Mouse (Mus musculus): ENCODE results near the gene Dnah12. TPM values are rescaled to one million over a fixed set of nuclear protein-coding genes. Genes with fewer than 3 reads are reported as not detected.
A peak's percentile ranks its signal among the peaks of the same experiment; 100 is the strongest.

Dnah12 gene
- total and polyA plus RNA-seq, 3 experiments, result 0.04 to 0.10 TPM; not detected in 1

DNA sequence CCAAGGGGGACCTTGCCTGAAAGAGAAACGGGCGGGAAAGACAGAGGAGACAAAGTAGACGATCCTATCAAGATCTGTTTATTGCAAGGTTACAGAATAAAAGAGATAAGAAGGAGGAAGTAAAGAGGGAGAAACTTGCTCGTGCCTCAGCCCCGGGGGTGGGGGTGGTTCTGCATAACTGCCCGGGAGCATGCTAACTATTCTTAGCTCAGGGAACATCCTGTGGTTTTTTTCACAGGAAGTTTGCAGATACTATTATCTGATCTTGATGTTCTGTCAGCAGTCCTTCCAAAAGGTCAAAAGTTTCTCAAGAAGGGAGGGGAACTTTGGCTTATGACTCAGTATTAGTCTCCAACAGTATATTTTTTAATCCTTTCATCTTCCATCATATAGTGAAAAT is 71.8 kb downstream of the Dnah12 start (continued):
- TF ChIP-seq MYC (IDR thresholded peaks at IDR 0.05; ENCODE audit: low read depth, low read length) (no peak), CHD1 (IDR thresholded peaks at IDR 0.05; ENCODE audit: low read depth, low read length) (no peak), CTCF (IDR thresholded peaks at IDR 0.05 in 2 of 3, conservative IDR thresholded peaks at IDR 0.05 in 1 of 3; ENCODE audit: control insufficient read depth in 1 of 3, insufficient read depth in 1 of 3, low read depth in 2 of 3, low read length in 3 of 3, poor library complexity in 1 of 3, severe bottlenecking in 1 of 3) (no peak), BHLHE40 (IDR thresholded peaks at IDR 0.05; ENCODE audit: borderline replicate concordance, low read depth, low read length) (peak; percentile 75; the same call in 1 of the 2 replicates), SIN3A (IDR thresholded peaks at IDR 0.05; ENCODE audit: low read length) (0 out of 2 replicates have a peak, but pooled peaks have one; percentile 15), HCFC1 (IDR thresholded peaks at IDR 0.05; ENCODE audit: low read depth, low read length) (no peak), POLR2A (IDR thresholded peaks at IDR 0.05; ENCODE audit: control insufficient read depth in 1 of 2, insufficient read depth in 1 of 2, low read depth in 1 of 2, low read length in 2 of 2, poor library complexity in 1 of 2) (no peak), USF2 (IDR thresholded peaks at IDR 0.05; ENCODE audit: borderline replicate concordance in 1 of 2, insufficient read depth in 1 of 2, low read depth in 1 of 2, low read length in 2 of 2) (no peak), MAX (IDR thresholded peaks at IDR 0.05; ENCODE audit: low read length) (no peak), MEF2A (IDR thresholded peaks at IDR 0.05; ENCODE audit: extremely low read depth, insufficient replicate concordance, low read depth, low read length, poor library complexity, severe bottlenecking) (peak; percentile 85; the same call in 1 of the 2 replicates)

DNA sequence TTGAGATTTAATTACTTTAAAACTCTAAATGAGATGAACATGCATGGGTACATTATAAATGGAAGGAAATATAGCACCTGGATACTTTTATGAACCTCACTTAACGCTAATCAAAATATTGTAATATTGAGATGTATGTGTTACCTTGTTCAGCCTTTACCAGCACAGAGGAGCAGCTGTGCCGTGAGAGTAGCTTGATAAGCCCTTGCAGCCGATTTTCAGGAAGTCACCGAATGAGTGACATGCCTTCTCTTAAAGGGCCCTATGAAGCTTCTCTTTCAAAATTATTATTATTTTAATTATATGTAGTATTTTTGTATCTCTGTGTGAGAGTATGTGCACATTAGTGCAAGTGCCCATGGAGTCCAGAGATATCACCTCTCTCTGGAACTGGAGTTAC is 75.1 kb downstream of the Dnah12 start:
- TF ChIP-seq TAL1 (IDR thresholded peaks at IDR 0.05; ENCODE audit: low read length) (peak; percentile 43), MAZ (IDR thresholded peaks at IDR 0.05; ENCODE audit: low read depth, low read length) (no peak), GATA1 (IDR thresholded peaks at IDR 0.05; ENCODE audit: low read depth, low read length) (peak; percentile 65), ETS1 (IDR thresholded peaks at IDR 0.05; ENCODE audit: low read depth, low read length) (peak; percentile 41), MEF2A (IDR thresholded peaks at IDR 0.05; ENCODE audit: extremely low read depth, insufficient replicate concordance, low read depth, low read length, poor library complexity, severe bottlenecking) (no peak), MAX (IDR thresholded peaks at IDR 0.05; ENCODE audit: low read length) (peak; percentile 35; the same call in 1 of the 2 replicates), MYB (IDR thresholded peaks at IDR 0.05; ENCODE audit: low read depth, low read length) (no peak), ELF1 (IDR thresholded peaks at IDR 0.05; ENCODE audit: low read depth, low read length) (peak; percentile 63; the same call in 1 of the 2 replicates), NRF1 (IDR thresholded peaks at IDR 0.05; ENCODE audit: insufficient read depth, low read depth, low read length, poor library complexity, severe bottlenecking) (no peak), CHD2 (IDR thresholded peaks at IDR 0.05; ENCODE audit: low read length) (no peak)
- H3K27me3 ChIP-seq (ENCODE audit: control insufficient read depth in 1 of 2, insufficient read depth in 2 of 2, low read length in 2 of 2), result no peaks in the 10 kb centered on the region
- H3K9me3 ChIP-seq (replicated peaks; ENCODE audit: insufficient read depth, low read length), result no peaks in the 10 kb centered on the region
- H3K27ac ChIP-seq (ENCODE audit: control insufficient read depth, low read depth, low read length), result no peak overlapping the region
- peaks cover 0 to 3% of the 10 kb centered on the region in 2 experiments; a peak in 2 of 4 replicates for H3K36me3 ChIP-seq (ENCODE audit: control insufficient read depth in 1 of 2, insufficient read depth in 2 of 2, low read length in 2 of 2)
- no peak overlapping the region for H3K4me3 ChIP-seq (ENCODE audit: control insufficient read depth in 1 of 2, insufficient read depth in 1 of 2, low read depth in 2 of 2, low read length in 2 of 2)
- no peaks in the 10 kb centered on the region for H3K79me2 ChIP-seq (ENCODE audit: control insufficient read depth, insufficient read depth, low read length, poor library complexity)
- H3K9ac ChIP-seq (ENCODE audit: control insufficient read depth, low read depth, low read length, poor library complexity, severe bottlenecking), result no peak overlapping the region; the same call in 1 of the 2 replicates
- peaks cover 0 to 3% of the 10 kb centered on the region in 2 experiments; a peak in 2 of 4 replicates for H3K4me1 ChIP-seq (ENCODE audit: control insufficient read depth in 1 of 2, insufficient read depth in 2 of 2, low read length in 2 of 2)
- DNase-seq (ENCODE audit: low read depth, low spot score), result peak; percentile 73

Data from MEL (cell line).